Comparison of ENCODE assay signal across 24 mouse cellular contexts in the genomic region with DNA sequence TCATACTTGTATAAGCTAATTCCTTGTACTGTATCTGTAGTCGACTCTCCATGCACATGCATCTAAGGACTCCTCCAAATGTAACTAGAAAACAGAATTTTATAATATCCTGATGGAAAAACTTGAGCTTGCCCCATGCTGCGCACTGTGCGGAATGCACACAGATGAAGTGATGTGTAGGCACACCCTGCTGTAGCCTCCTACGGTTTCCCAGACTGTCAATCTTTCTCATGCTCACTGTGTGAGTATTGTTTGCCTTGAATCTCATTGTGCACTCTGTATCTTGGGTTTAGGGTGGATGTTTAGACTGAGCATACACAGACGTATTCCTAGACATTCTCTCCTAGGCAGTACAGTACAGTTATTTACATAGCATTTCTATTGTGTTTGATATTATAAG.
"Had no signal": no experiment of that assay in that cellular context is flagged by ENCODE, and none has a peak within 500 bp of the region (broad histone marks: within the 10 kb centered on the region; RNA-seq: fewer than 3 reads in every experiment).

No protein-coding gene starts in this region.

- H3K9ac ChIP-seq: limb, embryonic 13.5 days; liver, embryonic 12.5 days; liver, embryonic 15.5 days; lung, embryonic 15.5 days; midbrain, embryonic 13.5 days; neural tube, embryonic 12.5 days; neural tube, embryonic 15.5 days had no signal

- H3K4me1 ChIP-seq: limb, embryonic 10.5 days; limb, embryonic 13.5 days; liver, embryonic 12.5 days; liver, embryonic 15.5 days; lung, embryonic 15.5 days; megakaryocyte, embryonic 14.5 days; midbrain, embryonic 10.5 days had no signal

- H3K27me3 ChIP-seq: limb, embryonic 13.5 days; liver, embryonic 12.5 days; liver, embryonic 15.5 days; lung, embryonic 15.5 days; megakaryocyte, embryonic 14.5 days; midbrain, embryonic 13.5 days; neural tube, embryonic 12.5 days; neural tube, embryonic 15.5 days had no signal

- ATAC-seq: liver, embryonic 12.5 days; midbrain, embryonic 13.5 days had no signal

- H3K4me2 ChIP-seq: limb, embryonic 13.5 days; liver, embryonic 12.5 days; liver, embryonic 15.5 days; lung, embryonic 15.5 days; midbrain, embryonic 13.5 days; neural tube, embryonic 12.5 days; neural tube, embryonic 15.5 days had no signal

- H3K27ac ChIP-seq: kidney, postnatal 0 days; limb, embryonic 10.5 days; limb, embryonic 13.5 days; liver, embryonic 12.5 days; liver, embryonic 15.5 days; lung, embryonic 15.5 days; midbrain, embryonic 10.5 days; neural tube, embryonic 12.5 days; stomach, postnatal 0 days had no signal

- H3K4me3 ChIP-seq: limb, embryonic 10.5 days; limb, embryonic 13.5 days; liver, embryonic 12.5 days; liver, embryonic 15.5 days; lung, embryonic 15.5 days; midbrain, embryonic 10.5 days; midbrain, embryonic 13.5 days; neural tube, embryonic 12.5 days; neural tube, embryonic 15.5 days had no signal

- H3K9me3 ChIP-seq: limb, embryonic 10.5 days; limb, embryonic 13.5 days; liver, embryonic 12.5 days; liver, embryonic 15.5 days; lung, embryonic 15.5 days; megakaryocyte, embryonic 14.5 days; midbrain, embryonic 10.5 days; midbrain, embryonic 13.5 days; neural tube, embryonic 12.5 days; neural tube, embryonic 15.5 days had no signal

- DNase-seq: kidney, adult 2 months; kidney, postnatal 25 days; liver; lung, adult 18-20 months; lung, postnatal 10 days; lung, postnatal 36 days; right cerebral cortex, adult 18-20 months; right cerebral cortex, postnatal 14 days; right cerebral cortex, postnatal 4 days; thymus, adult 2 months; thymus, postnatal 14 days; thymus, postnatal 4 days had no signal

- H3K36me3 ChIP-seq: limb, embryonic 10.5 days; limb, embryonic 13.5 days; liver, embryonic 12.5 days; liver, embryonic 15.5 days; lung, embryonic 15.5 days; midbrain, embryonic 10.5 days; midbrain, embryonic 13.5 days; neural tube, embryonic 12.5 days; neural tube, embryonic 15.5 days had no signal
